Mouse (Mus musculus): ENCODE data around the gene Taar8b. TPM values are rescaled to one million over a fixed set of nuclear protein-coding genes. Genes with fewer than 3 reads are reported as not detected.
"Not testable (repeated sequence)": the region's sequence is repeated elsewhere in the genome, so short reads cannot be mapped to it uniquely, and the experiment has no call there.

Taar8b gene
- polyA plus RNA-seq (2016; fragmentation: Nextera tagmentation; extraction: Ambion mirVana): not detected in 2 replicates

- no peak for ATAC-seq (ENCODE audit: insufficient number of reproducible peaks, insufficient read depth, low FRiP score, low TSS enrichment, low read depth)
- no peak within 1 kb of the TSS for H3K4me3 ChIP-seq (replicated peaks)
- no peaks in the 10 kb centered on the region for H3K27me3 ChIP-seq
- H3K9ac ChIP-seq (replicated peaks): no peak within 1 kb of the TSS
- no peak within 1 kb of the TSS for H3K4me2 ChIP-seq
- 73% methylated on average over 2 of the region's 2 CpGs for WGBS
- no peak within 1 kb of the TSS for H3K27ac ChIP-seq
- H3K4me1 ChIP-seq (replicated peaks): no peaks in the 10 kb centered on the region
- H3K36me3 ChIP-seq: no peaks in the 10 kb centered on the region
- H3K9me3 ChIP-seq: 0 out of 2 replicates have a peak, but pooled peaks cover 3% of the 10 kb centered on the region
Observed at GRCm38 (mm10) chr10:24092194-24092593, at the start of gene Taar8b. Gene Taar8b, minus strand, starts transcription at chr10:24092294.

DNA sequence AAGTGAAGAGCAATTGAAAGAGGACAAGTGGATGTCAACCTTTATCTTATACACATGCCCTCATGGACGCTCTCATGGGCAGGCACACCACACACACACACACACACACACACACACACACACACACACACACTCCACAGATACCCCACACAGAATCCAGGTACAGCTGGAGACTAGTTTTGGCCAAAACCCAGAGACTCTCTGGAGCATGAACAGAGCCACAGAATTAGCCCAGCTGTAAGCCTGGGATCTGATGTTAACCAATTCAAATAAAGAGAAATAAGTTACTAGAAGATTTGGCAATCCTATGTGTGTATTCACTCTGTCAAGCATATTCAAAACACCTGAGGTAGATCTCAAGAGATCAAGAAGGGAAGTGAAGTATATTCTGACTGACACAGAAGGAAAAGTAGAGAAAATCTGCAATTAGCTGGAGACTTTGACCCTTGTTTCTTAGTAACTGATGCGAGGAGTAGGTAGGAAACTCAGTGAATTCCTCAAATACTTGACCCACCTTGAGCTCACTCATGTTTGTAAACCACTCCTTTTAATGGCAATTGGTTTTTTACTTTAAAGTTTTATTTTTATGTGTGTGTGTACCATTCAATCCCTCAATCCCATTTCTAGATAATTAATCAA is 46.6 kb upstream of the Taar8b start:
- Histone ChIP-seq H3K9me3 (no peaks in the 10 kb centered on the region), H3K4me3 (replicated peaks) (no peak overlapping the region), H3K27me3 (no peaks in the 10 kb centered on the region), H3K27ac (no peak overlapping the region), H3K4me2 (no peak overlapping the region), H3K36me3 (no peaks in the 10 kb centered on the region), H3K4me1 (replicated peaks) (no peaks in the 10 kb centered on the region; the same call in 1 of the 2 replicates), H3K9ac (replicated peaks) (no peak overlapping the region)
- no peak for ATAC-seq (ENCODE audit: insufficient number of reproducible peaks, insufficient read depth, low FRiP score, low TSS enrichment, low read depth)
- WGBS: 77% methylated on average over 2 of the region's 2 CpGs

DNA sequence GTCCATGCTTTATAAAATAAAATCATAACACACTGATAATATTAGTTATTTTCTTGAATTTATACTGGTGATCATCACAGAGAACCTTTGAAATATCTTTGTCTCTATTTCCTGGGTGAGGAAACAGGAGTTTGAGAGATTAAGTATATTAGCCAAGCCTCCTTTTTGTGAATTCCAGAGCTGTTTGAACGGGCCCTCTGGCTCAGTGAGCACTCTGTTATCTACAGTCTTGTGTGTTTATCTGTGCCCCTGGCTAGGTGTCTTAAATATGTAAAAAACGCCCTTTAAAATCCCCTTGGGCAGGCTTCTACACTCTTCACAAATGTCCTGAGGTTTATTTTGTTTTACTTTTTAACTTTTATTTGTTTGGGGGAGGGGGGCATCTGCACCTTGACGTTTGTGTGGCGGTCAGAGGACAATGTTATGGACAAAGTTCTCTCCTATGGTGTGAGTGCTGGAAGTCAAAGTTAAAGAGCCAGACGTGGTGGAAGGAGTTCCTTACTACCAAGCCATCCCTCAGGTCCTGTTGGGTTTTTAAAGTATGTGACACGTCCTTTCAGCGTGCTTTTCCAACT is 42.1 kb upstream of the Taar8b start:
- Histone ChIP-seq H3K4me2 (no peak overlapping the region), H3K9ac (replicated peaks) (no peak overlapping the region), H3K4me1 (replicated peaks) (peaks cover 10% of the 10 kb centered on the region), H3K9me3 (no peaks in the 10 kb centered on the region), H3K4me3 (replicated peaks) (no peak overlapping the region), H3K27ac (no peak overlapping the region), H3K36me3 (no peaks in the 10 kb centered on the region), H3K27me3 (no peaks in the 10 kb centered on the region)
- no peak for ATAC-seq (ENCODE audit: insufficient number of reproducible peaks, insufficient read depth, low FRiP score, low TSS enrichment, low read depth)
- WGBS: 56% methylated on average over 7 of the region's 7 CpGs

DNA sequence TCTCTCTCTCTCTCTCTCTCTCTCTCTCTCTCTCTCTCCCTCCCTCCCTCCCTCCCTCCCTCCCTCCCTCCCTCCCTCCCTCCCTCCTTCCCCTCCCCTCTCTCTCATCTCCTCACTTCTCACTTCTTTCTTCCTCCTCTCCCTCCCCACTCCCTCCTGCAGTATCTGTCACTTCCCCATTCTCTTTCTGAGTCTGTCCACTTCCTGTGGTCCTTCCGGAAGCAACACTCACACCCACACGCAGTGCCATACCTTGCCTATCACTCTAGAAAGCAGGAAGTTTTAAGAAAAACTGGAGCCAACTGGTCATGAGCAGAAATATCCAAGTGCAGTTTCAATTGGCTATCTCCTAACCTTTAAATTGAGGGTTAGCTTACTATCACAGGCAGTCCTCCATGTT is 41.0 kb upstream of the Taar8b start:
- ATAC-seq (ENCODE audit: insufficient number of reproducible peaks, insufficient read depth, low FRiP score, low TSS enrichment, low read depth): no peak

DNA sequence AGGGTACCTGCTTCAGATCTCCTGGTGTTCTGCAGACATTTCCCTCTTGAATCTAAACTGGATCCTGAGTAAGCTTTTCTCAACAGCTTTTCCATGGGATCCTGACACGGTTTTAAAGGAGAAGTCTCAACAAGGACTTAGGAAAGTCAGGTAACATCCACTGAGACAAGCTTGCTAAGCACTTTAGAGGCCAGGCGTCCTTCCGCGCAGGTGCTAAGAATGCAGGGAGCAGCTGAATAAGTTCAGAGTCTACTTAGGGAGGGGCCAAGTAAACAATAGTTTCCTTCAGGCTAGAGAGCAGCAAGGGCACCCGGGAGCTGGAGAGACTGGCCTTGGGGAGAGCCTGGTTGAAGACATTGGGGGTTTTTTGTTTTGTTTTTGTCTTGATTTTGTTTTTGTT is 40.2 kb upstream of the Taar8b start:
- Histone ChIP-seq H3K4me2 (peak overlapping the region; percentile 48; the same call in 1 of the 2 replicates), H3K36me3 (no peaks in the 10 kb centered on the region), H3K27ac (peak overlapping the region; percentile 50), H3K9ac (replicated peaks) (no peak overlapping the region), H3K4me3 (replicated peaks) (no peak overlapping the region), H3K4me1 (replicated peaks) (peaks cover 10% of the 10 kb centered on the region), H3K27me3 (no peaks in the 10 kb centered on the region), H3K9me3 (no peaks in the 10 kb centered on the region)
- 16% methylated on average over 5 of the region's 5 CpGs for WGBS
- ATAC-seq (ENCODE audit: insufficient number of reproducible peaks, insufficient read depth, low FRiP score, low TSS enrichment, low read depth): no peak

More for the DNA sequence above, 41.0 kb upstream of the Taar8b start:
- no peak overlapping the region for H3K4me2 ChIP-seq
- H3K9ac ChIP-seq (replicated peaks): no peak overlapping the region
- H3K4me1 ChIP-seq (replicated peaks): peaks cover 10% of the 10 kb centered on the region
- no peaks in the 10 kb centered on the region for H3K36me3 ChIP-seq
- no peak overlapping the region for H3K4me3 ChIP-seq (replicated peaks)
- H3K27ac ChIP-seq: no peak overlapping the region
- H3K9me3 ChIP-seq: no peaks in the 10 kb centered on the region
- WGBS: 41% methylated on average over 2 of the region's 2 CpGs
- H3K27me3 ChIP-seq: no peaks in the 10 kb centered on the region

- Histone ChIP-seq H3K9me3 (no peaks in the 10 kb centered on the region), H3K36me3 (no peaks in the 10 kb centered on the region), H3K4me3 (replicated peaks) (no peak overlapping the region; the same call in 1 of the 2 replicates), H3K27ac (0 out of 2 replicates have a peak overlapping the region, but pooled peaks have one; percentile 50), H3K4me2 (peak overlapping the region; percentile 48), H3K4me1 (replicated peaks) (peaks cover 10% of the 10 kb centered on the region), H3K27me3 (no peaks in the 10 kb centered on the region), H3K9ac (replicated peaks) (no peak overlapping the region)
- WGBS: 11% methylated on average over 9 of the region's 9 CpGs
- peak; percentile 73; the same call in 1 of the 2 replicates for ATAC-seq (ENCODE audit: insufficient number of reproducible peaks, insufficient read depth, low FRiP score, low TSS enrichment, low read depth)
Observed at GRCm38 (mm10) chr10:24131451-24132262, 39.6 kb upstream of the Taar8b start.

GRCm38 (mm10) chr10:24111116-24111778 is 19.2 kb upstream of the Taar8b start:
- Histone ChIP-seq H3K9me3 (peaks cover 6% of the 10 kb centered on the region; the same call in 1 of the 2 replicates), H3K4me3 (replicated peaks) (no peak overlapping the region), H3K9ac (replicated peaks) (no peak overlapping the region), H3K4me1 (replicated peaks) (no peaks in the 10 kb centered on the region), H3K27me3 (no peaks in the 10 kb centered on the region), H3K27ac (no peak overlapping the region), H3K4me2 (no peak overlapping the region), H3K36me3 (no peaks in the 10 kb centered on the region)
- no peak for ATAC-seq (ENCODE audit: insufficient number of reproducible peaks, insufficient read depth, low FRiP score, low TSS enrichment, low read depth)
- 50% methylated on average over 6 of the region's 6 CpGs for WGBS

DNA sequence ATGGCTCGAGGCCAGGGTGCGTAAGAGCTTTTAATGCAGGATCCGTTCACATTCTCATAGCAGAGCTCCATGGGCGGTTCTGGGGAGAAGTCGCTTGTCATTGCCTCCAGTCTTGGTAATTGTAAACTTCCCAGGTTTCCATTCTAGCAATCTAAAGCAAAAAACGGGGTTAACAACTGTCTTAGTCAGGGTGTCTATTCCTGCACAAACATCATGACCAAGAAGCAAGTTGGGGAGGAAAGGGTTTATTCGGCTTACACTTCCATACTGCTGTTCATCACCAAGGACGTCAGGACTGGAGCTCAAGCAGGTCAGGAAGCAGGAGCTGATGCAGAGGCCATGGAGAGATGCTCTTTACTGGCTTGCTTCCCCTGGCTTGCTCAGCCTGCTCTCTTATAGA is 17.3 kb upstream of the Taar8b start, which contains the start of gene Taar9:
Gene Taar9, minus strand, starts transcription at position 101 of the 400 bp plus-strand sequence.
- not testable (repeated sequence) for H3K4me3 ChIP-seq (replicated peaks); H3K4me1 ChIP-seq (replicated peaks); ATAC-seq (ENCODE audit: insufficient number of reproducible peaks, insufficient read depth, low FRiP score, low TSS enrichment, low read depth); H3K27ac ChIP-seq; H3K4me2 ChIP-seq; H3K36me3 ChIP-seq; H3K27me3 ChIP-seq; H3K9me3 ChIP-seq; H3K9ac ChIP-seq (replicated peaks)
- 80% methylated on average over 8 of the region's 8 CpGs for WGBS

DNA sequence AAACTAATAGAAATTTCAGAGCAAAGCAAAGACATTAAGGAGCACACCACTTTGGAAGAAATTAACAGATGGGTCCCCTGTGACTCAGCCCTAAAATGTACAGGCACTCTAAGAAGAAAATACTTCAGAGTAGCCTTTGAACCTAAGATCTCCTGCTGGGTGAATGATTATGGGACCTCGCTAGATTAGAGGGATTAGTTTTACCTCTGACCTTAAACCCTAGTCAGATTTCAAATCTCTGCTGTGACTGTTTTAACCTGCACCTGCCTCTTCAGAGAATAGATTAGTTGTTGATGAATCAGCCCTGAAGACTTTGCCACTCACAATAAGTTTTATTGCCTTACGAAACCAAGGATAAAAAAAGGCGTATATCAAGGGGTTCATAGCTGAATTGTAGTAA is 16.1 kb upstream of the Taar8b start:
- Histone ChIP-seq H3K9me3 (no peaks in the 10 kb centered on the region), H3K9ac (replicated peaks) (no peak overlapping the region), H3K4me1 (replicated peaks) (no peaks in the 10 kb centered on the region), H3K36me3 (no peaks in the 10 kb centered on the region), H3K27ac (no peak overlapping the region), H3K4me3 (replicated peaks) (no peak overlapping the region), H3K4me2 (no peak overlapping the region), H3K27me3 (no peaks in the 10 kb centered on the region)
- 35% methylated on average over 3 of the region's 3 CpGs for WGBS
- ATAC-seq (ENCODE audit: insufficient number of reproducible peaks, insufficient read depth, low FRiP score, low TSS enrichment, low read depth): no peak

GRCm38 (mm10) chr10:24107747-24108146 is 15.7 kb upstream of the Taar8b start:
- H3K9me3 ChIP-seq: no peaks in the 10 kb centered on the region
- no peaks in the 10 kb centered on the region for H3K36me3 ChIP-seq
- no peak overlapping the region for H3K9ac ChIP-seq (replicated peaks)
- H3K4me2 ChIP-seq: no peak overlapping the region
- 50% methylated on average over 5 of the region's 5 CpGs for WGBS
- H3K4me1 ChIP-seq (replicated peaks): no peaks in the 10 kb centered on the region
- no peak for ATAC-seq (ENCODE audit: insufficient number of reproducible peaks, insufficient read depth, low FRiP score, low TSS enrichment, low read depth)
- no peaks in the 10 kb centered on the region for H3K27me3 ChIP-seq
- H3K4me3 ChIP-seq (replicated peaks): no peak overlapping the region
- no peak overlapping the region for H3K27ac ChIP-seq

GRCm38 (mm10) chr10:24103299-24103698 is 11.2 kb upstream of the Taar8b start:
- H3K4me3 ChIP-seq (replicated peaks); H3K9ac ChIP-seq (replicated peaks); H3K4me2 ChIP-seq; H3K9me3 ChIP-seq; H3K36me3 ChIP-seq; ATAC-seq (ENCODE audit: insufficient number of reproducible peaks, insufficient read depth, low FRiP score, low TSS enrichment, low read depth); H3K27ac ChIP-seq; H3K4me1 ChIP-seq (replicated peaks); H3K27me3 ChIP-seq: not testable (repeated sequence)
- WGBS: 59% methylated on average over 1 of the region's 1 CpGs
